Mouse (Mus musculus): ENCODE data around the gene Pla2g15. TPM values are rescaled to one million over a fixed set of nuclear protein-coding genes. Genes with fewer than 3 reads are reported as not detected.

The Pla2g15 gene
- polyA plus RNA-seq, 1 experiment from 2014 or later, result 13.5 TPM

Other genes with a start within 250 kb of the Pla2g15 start
- gene Pskh1, start 250.0 kb upstream of the Pla2g15 start, polyA plus RNA-seq (2016; fragmentation: Nextera tagmentation; extraction: Ambion mirVana), result 29.9 and 32.2 TPM in 2 replicates
- 1.3 and 1.4 TPM in 2 replicates for gene Ctrl, start 216.5 kb upstream of the Pla2g15 start, polyA plus RNA-seq (2016; fragmentation: Nextera tagmentation; extraction: Ambion mirVana)
- 29.1 TPM in 2 replicates for gene Psmb10, start 212.0 kb upstream of the Pla2g15 start, polyA plus RNA-seq (2016; fragmentation: Nextera tagmentation; extraction: Ambion mirVana)
- 1.0 and 1.2 TPM in 2 replicates for gene Lcat, start 207.0 kb upstream of the Pla2g15 start, polyA plus RNA-seq (2016; fragmentation: Nextera tagmentation; extraction: Ambion mirVana)
- gene Slc12a4, start 184.3 kb upstream of the Pla2g15 start, polyA plus RNA-seq (2016; fragmentation: Nextera tagmentation; extraction: Ambion mirVana), result 16.9 and 18.7 TPM in 2 replicates
- not detected in 2 replicates for gene Dpep3, start 171.0 kb upstream of the Pla2g15 start, polyA plus RNA-seq (2016; fragmentation: Nextera tagmentation; extraction: Ambion mirVana)
- gene Dus2, start 159.1 kb upstream of the Pla2g15 start, polyA plus RNA-seq (2016; fragmentation: Nextera tagmentation; extraction: Ambion mirVana), result 21.4 and 21.5 TPM in 2 replicates
- gene Dpep2nb, start 144.4 kb upstream of the Pla2g15 start, polyA plus RNA-seq (2016; fragmentation: Nextera tagmentation; extraction: Ambion mirVana), result 0.17 TPM in 1 of 2 replicates, not detected in the other
- gene Ddx28, start 138.5 kb upstream of the Pla2g15 start, polyA plus RNA-seq (2016; fragmentation: Nextera tagmentation; extraction: Ambion mirVana), result 22.6 and 23.0 TPM in 2 replicates
- gene Nfatc3, start 91.6 kb upstream of the Pla2g15 start, polyA plus RNA-seq (2016; fragmentation: Nextera tagmentation; extraction: Ambion mirVana), result 5.3 and 5.9 TPM in 2 replicates
- gene Esrp2, start 13.4 kb upstream of the Pla2g15 start, polyA plus RNA-seq (2016; fragmentation: Nextera tagmentation; extraction: Ambion mirVana), result 1.5 and 2.0 TPM in 2 replicates
- 78.9 and 79.8 TPM in 2 replicates for gene Slc7a6, start 18.5 kb downstream of the Pla2g15 start, polyA plus RNA-seq (2016; fragmentation: Nextera tagmentation; extraction: Ambion mirVana)
- gene Slc7a6os, start 60.5 kb downstream of the Pla2g15 start, polyA plus RNA-seq (2016; fragmentation: Nextera tagmentation; extraction: Ambion mirVana), result 34.9 and 35.9 TPM in 2 replicates
- gene Prmt7, start 60.5 kb downstream of the Pla2g15 start, polyA plus RNA-seq (2016; fragmentation: Nextera tagmentation; extraction: Ambion mirVana), result 78.9 and 81.6 TPM in 2 replicates
- 10.4 and 17.3 TPM in 2 replicates for gene Smpd3, start 187.6 kb downstream of the Pla2g15 start, polyA plus RNA-seq (2016; fragmentation: Nextera tagmentation; extraction: Ambion mirVana)